Mouse (Mus musculus): ENCODE results near the gene Vgll4.
A peak's percentile ranks its signal among the peaks of the same experiment; 100 is the strongest.

Vgll4 gene

DNA sequence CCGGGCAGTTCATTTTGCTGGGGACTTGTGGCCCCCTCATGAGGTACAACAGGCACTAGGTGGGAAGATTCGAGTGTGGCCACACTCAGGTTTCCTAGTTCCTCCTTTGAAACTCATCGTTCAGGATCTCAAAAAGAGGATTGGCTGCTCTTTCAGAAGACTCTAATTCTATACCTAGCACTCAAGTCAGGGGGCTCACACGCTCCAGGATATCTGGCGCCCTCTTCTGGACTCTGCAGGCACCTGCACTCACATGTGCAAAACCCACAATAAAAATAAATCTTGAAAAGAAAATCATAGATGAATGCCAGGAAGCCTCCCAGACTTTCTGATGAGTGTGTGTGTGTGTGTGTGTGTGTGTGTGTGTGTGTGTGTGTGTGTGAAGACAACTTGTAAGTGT, 1.1 kb upstream of the Vgll4 start:
- DNase-seq, result no peak

DNA sequence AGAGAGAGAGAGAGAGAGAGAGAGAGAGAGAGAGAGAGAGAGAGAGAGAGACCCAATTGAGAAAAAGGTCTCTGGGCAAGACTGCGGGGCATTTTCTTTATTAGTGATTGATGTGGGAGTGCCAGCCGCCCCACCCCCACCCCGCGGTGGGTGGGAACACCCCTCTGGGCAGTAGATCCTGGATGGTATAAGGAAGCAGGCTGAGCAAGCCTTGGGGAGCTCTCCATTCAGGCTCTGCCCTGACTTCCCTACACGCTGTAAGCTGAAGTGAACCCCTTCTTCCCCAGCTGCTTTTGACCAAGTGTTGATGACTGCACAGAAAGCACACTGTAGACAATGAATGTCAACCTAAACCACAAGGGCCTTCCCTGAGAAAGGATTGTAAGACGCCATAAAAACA, 592 bp upstream of the Vgll4 start:
- no peak for DNase-seq

DNA sequence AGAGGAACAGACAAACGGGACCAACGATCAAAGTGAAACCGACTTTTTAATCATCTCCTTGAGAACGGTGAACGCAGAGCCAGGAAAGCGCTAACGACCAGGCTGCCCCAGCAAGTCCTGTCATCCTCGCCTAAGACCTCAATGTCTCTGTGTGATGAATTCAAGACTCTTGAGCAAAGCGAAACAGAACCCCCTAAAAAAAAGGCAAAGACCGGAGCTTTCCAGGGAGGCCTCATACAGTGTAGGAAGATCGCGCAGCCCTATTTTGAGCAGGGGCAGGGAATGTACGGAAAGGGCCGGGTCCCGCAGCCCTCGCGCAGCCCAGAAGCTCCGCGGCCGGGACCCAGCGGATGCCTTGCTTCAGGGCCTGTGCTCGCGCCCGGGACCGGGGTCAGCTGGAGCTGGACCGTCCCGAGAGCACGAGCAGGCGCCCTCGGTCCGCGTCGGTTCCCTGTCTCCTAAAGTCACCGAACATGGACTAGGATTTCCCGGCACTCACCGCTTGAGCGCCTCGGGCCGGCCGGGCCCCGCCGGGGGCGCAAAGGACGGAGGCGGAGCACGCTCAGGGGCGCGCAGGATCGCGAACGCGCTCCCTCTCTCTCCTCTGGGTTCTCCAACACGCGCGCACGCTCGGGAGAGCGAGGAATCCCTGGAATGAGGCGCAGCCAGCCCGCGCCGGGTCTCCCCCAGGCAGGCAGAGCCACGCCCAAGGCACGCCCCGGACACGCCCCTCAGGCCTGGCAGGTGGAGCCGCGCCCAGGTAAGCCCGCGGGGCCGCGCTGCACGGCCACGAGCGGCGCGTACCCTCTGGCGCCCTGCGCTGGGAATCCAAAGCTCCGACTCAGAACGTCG, 1.2 kb downstream of the Vgll4 start:
- DNase-seq, result peak; percentile 90

DNA sequence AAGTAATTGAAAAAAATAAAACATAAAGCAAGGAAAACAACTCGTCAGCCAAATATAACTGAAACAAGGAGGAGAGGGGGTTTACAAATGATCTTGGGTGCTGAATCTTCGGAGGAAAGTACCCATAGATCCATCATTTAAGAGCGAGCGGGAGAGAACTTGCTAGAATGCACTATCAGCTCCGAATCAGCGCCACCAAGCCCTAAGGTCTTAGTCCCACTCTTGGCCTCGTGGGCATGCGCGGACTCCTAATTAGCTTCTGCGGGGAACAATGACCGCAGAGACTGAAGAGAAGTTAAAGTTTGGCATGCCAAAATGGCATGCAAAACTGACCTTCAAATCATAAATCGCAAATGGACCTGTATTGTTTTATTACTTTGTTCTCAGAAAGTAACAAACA, 2.2 kb downstream of the Vgll4 start:
- no peak for DNase-seq

DNA sequence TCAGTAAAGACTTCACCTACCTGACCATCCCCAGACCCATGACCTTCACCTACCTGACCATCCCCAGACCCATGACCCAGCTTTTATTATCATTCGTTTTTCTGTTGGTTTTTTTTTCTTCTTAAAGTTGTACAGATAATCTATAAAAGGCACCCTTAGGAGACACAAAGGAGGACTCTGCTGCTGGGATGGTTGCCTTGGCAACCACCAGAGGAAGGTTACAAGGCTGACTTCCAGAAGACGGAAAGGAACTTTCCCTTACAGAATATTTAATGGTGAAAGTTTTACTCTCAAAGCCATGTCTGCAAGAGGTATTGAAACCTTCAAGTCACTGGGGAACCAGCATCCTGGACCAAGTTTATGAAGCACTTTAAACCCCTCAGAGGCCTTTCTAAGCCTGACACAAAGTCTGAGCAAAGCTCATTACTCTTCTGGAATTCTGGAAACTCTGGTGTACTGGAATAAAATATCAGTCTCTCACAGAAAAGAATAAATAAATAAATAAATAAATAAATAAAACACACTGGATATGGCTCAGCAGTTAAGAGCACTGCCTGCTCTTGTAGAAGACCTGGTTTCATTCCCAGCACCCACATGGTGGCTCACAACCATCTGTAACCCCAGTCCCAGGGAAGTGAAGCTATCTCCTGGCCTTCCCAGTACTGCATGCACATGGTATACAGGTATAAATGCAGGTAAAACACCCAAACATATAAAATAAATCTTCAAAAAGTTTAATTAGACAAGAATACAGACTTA, 3.2 kb downstream of the Vgll4 start:
- DNase-seq, result no peak

DNA sequence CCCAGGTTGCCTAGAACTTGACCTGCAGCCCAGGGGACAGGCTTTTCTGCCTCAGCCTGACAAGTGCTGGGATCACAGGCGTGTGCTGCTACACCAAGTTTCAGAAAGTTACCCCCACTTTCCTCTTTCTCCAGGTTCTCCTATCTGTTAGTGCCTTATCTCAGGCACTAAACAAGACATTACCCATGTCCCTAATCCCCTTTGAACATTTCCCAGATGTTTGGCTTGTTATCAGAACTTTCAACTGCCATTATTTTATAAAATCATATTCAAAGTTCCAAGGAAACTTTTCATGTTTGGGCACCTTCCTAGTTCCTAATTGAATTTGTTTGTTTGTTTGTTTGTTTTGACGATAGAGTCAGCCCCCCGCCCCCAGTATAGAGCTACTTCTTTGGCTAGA, 4.0 kb downstream of the Vgll4 start:
- no peak for DNase-seq

DNA sequence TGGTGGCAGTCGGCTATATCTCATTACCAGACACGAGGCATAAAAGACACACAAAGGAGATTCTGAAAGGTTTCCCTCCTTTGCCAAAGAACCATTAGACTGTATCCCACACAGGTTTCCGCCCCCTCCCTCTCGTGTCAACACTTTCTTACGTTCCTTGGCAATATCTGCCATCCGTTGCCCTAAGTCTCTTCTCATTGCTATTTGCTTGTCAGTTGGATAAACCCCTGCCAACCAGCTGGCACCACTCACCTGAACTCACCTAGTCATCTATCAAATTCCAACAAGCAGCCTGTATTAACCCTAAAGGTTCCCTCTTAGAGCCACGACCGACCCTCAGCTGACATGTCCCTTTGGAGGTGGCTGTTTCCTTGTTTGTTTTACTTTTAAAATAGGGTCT, 4.4 kb downstream of the Vgll4 start:
- DNase-seq, result no peak

DNA sequence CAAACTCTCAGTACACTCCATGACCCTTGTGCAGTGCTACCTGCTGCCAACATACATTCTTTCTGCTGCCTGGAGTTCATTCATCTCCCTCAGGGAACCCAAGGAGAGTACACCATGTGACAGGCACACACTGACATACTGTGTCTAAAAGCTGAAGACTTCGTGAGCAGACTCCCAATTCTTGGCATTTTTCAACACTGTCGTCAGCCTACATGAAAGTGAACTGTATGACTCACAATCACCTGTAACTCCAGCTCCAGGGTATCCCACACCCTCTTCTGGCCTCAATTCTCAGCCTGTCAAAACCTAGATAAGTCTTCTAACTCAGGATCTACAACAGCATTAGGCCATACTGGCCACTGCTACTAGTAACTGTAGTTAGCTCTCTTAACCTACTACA, 5.6 kb downstream of the Vgll4 start:
- no peak for DNase-seq

DNA sequence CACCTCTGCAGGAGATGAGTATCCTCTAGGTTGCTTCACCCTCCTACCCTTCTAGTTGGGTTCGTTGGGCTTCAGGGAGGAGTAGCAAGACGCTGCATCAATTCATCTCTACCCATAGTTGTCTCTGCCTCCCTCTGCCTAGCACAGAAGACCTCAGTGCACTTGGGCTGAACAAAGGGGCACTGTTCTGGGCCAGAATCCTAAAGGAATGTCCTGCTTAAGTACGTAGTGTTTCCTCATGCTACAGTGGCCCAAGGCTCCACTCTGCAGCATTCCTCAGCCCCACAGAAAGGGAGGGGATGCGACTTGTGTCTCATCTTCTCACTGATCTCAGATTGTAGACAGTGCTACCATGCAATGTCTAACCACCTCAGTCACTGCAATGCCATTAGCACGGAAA, 6.2 kb downstream of the Vgll4 start:
- DNase-seq, result no peak

DNA sequence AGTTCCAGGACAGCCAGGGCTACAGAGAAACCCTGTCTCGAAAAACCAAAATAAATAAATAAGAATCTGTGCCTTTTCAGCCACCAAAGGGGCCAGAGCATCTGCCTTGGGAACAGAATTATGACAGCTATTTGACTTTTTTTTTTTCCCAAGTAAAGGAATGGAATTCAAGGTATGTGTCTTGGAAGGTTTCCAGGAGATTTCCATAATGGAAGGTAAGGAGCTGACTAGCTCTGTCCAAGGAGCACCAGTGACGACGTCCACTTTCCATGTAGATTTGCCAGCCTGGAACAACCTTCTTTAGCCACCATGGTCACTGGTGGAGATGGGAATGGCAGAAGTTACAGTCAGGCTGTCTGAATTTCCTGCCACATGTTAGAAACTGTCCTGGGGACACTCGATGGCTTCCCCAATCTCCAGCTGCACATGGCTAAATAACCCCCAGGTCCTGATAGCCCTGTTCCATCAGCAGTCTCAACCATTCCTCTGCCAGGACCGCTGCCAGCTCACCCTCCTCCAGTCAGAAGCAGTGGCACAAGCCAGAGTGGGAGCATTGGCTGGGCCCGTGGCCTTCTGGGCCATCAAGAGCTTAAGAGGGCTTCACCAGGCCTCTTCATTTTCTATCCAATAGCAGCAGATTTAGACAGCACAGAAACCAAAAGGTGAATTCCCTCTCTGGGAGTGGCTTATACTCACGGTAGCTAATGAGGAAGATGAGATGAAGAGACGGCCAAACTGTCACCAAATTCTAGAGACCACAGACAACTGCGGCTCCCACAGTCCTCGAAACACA, 8.3 kb downstream of the Vgll4 start:
- no peak for DNase-seq

DNA sequence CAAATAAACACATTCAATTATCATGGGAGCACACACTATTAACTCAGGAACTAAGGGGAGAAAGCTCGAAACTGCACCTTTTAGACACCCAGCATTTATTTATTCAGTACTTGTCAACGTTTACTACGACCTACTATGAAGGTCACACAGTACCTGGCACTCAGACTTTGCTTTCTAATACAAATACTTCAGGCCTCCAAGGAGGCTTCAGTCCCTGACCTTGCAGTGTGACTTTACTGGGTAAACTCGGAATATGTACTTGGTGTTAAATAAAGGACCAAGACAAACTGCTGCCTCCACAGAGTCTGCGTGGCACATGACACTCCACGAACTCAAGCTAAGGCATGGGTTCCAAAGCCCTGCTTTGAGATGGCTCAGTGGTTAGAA, 10.8 kb downstream of the Vgll4 start:
- no peak for DNase-seq

DNA sequence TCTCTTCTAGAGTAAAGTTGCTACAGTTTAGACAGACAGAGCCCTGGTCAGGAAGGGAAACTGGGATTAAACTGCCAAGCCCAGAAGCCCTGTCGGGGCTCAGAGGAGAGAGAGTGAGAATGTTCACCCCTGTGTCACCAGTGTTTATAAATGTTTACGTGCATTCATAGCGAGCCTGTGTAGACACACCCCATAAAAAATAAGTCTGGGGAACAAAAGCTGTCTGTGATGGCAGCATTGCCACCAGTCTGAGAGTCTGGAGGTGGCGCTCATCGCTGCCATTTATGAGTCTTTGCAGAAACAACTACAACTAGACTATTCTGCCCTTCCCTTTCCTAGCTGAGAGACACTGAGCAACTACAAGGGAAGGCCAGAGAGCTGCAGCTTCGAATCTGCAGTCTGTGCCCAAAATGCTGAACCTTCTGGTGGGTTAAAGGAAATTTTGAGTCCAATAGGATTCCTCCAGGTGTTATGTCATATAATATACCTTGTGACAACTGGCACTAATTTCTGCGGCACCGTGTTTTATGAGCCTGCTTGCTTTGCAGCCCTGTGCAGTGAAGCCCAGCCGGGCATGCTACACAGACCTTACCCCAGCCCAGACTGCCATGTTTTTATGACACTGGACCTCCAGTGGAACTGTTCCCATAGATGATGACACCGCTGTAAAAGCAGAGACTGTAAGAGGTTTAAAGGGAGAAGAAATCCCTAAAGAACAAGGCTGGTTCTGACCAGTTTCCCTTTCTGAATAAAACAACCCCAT, 11.4 kb downstream of the Vgll4 start:
- DNase-seq, result no peak

DNA sequence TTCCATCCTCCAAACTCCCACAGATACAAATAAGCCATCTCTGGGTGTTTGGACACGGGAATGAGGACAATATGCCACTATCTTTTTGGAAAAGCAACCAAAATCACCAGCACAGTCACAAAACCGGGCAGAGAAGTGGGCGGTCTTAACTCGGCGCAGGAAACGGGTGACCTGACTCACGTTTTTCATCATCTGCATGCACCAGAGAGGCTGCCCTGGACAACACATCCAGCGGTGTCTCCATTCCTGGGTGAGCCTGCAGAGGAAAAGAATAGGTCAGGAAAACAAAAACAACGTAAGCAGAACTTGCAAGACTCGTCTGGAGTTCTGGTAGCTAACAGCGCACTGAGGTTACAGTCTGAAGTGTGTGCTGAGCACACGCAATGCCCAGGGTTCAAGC, 12.0 kb downstream of the Vgll4 start:
- no peak for DNase-seq

DNA sequence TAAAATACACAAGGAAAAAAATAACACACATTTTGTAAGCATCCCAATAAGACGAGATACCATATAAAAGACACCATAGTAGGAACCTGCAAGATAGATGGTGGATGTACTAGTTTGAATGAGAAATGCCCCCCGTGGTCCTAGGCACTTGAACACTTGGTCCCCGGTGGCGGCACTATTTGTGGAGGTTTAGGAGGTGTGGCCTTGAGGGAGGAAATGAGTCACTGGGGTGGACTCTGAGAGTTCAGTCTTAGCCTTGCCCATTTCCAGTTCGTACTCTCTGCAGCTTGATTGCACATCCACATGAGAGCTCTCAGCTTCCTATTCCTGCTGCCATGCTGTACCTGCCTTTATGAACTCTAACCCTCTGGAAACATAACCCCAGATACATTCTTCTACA, 15.3 kb downstream of the Vgll4 start:
- no peak for DNase-seq

DNA sequence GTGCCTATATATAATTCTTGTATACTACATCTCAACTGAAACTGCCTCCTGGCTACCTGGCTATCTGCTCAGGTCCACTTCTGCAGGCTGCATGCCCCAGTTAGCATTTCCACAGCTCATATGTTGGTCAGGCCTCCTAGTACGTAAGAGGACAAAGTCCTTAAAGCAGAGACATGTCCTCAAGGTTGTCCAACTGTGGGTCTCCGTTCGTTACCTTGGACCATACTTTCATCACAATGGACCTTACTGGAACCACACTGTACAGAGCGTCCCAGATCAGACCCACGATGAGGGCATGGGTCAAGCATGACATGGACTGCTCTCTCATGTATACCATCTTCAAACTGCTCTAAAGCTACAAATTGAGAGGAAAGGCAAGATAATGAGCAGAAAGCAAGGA, 16.2 kb downstream of the Vgll4 start:
- DNase-seq, result no peak

DNA sequence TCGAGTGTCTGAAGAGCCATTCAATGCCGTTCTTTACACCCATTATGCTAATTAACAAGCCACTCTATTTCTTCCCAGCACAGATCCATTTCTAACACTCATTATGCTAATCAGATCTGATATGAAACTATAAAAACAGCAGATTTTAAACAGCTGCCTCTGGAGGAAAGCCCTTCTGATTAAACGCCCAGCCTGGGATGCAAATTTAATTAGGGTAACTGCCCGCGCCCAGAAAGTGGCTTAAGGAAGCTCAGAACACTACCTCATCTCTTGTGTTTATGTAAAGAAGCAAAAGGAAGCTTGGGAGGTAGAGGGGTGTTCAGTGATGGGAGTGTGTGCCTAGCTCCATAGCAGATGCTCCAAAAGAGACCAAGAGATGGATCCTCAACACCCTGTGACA, 17.4 kb downstream of the Vgll4 start:
- DNase-seq, result no peak

DNA sequence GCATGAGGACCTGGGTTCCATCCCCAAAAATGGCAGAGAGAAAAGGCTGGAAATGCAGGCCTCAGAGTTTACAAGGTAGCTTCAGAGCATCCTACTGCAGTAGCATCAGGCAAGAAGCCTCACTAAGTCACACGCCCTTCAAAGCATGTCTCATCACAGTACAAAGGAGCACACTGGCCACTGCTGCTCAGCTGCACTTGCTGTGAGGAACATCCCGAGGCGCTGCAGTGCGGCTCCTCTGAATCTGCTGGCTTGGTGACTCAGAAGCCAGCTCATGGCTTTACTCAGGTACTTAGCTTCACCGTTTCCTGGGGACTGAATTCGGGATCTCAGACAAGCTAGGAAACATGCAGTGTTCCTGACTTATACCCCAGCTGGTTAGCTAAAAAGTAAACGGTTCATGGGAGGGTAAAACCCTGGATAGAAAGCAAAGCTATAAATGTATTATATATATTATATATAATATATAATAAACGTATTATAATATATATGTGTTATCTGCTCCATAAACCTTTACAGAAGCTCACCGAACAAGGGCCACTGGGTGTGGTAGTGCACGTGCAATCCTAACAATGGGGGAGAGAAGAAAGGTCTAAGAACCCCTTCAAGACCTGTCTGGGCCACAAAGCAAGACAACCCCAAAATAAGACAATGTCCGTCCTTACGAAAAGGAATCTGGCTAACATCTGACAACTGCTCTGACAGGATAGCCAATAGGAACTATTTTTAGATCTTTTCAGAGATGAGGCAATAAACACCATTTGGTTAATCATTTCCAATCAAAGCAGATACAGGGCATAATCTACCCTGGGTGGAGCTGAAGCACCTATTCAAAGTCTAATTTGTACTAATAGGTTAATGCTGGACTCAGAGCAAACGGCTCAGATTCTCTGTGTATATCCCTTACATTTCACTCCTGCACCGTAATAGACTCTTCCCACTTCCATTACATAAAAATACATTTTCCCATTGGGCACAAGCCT, 25.0 kb downstream of the Vgll4 start:
- DNase-seq, result no peak

DNA sequence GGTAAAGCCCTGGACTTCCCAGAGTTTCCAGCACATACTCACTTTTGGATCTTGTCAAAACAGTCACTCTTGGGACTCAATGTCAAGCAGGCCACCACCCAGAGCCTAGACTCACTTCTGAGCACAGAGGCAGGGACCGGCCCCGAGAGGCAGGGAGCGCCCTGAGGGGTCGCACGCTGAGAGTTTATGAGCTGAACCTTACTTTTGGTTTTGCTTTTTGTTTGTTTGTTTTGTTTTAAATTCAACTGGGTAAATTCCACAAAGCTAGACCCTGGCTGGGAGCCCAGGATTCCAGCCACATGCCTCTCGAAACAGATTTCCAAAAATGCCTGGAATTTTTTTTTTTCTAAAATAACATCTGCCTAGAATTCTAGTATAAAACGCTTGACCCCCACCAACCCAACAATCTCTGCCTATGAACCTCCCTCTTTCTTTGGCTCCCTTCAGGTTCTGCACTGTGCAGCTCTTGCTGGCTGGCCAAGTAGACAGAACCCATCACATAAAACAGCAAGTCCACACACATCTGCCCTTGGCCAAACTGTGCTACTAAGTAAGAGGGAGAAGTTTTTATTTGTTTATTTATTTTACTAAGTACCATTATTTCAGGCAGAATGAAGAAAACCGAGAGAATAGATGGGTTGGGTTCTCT, 28.5 kb downstream of the Vgll4 start:
- no peak for DNase-seq

DNA sequence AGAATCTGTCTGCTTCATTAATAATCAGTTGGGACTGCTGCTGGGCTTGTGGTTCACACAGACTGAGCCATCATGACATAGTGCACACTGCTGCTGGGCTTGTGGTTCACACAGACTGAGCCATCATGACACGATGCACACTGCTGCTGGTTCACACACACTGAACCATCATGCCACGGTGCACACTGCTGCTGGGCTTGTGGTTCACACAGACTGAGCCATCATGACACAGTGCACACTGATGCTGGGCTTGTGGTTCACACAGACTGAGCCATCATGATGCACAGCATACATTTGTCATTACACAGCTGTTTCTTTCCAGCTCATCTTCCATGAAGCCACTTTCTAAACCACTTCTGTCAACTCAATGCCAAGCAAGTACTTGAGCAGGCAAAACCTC, 30.1 kb downstream of the Vgll4 start:
- DNase-seq, result no peak

DNA sequence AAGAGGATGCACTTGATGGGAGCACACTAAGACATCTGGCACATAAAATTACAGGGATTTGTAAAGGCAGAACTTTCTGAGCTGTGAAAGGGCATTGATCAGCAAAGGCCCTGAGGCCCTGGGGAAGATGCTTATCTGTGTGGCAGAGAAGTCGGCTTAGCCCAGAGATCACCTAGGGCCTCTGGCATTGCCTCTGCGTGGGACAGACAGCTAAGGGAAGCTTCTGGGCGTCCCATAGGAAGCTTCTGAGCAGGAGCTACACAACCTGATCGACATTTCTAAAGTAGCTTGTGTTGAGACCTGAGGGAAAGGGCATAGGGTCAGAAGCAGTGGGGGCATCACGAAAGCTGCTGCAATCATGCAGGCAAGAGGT, 32.9 kb downstream of the Vgll4 start:
- DNase-seq, result no peak

DNA sequence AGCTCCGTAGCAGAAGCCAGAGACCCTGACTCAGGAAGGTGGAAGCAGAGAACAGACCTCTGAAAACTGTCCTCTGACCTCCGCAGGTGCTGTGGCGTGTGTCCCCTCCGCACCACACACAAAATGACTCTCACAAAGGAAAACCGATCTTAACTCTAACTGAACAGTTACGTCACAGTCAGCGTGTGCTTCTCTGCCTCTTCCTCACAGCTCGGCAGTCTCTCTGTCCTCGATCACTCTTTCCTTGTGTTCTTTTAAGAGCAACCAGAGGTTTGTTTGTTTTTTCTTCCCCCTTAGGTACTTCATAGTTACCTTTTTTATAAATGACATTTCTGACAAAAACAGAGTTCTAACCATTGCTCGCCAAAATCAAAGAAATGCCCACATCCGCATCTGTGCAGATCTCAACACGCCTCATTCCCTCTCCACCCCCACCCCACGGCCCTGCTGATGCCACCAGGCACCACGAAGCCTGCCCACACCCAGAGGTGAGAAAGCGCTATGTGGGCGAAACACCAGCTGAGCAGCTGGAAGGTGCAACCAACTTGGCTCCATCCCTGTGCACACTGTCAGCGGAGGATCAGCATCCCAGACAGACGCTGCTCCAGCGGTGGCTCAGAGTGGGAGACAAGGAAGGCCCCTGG, 33.4 kb downstream of the Vgll4 start:
- DNase-seq, result no peak

Measured in cerebellum, adult 11 months (tissue).